Mouse (Mus musculus): ENCODE data around the gene Xk. TPM values are rescaled to one million over a fixed set of nuclear protein-coding genes. Genes with fewer than 3 reads are reported as not detected.
A peak's percentile ranks its signal among the peaks of the same experiment; 100 is the strongest.
"Not testable (repeated sequence)": the region's sequence is repeated elsewhere in the genome, so short reads cannot be mapped to it uniquely, and the experiment has no call there.

Gene Xk
- 10 to 100 TPM; 13.4 to 14.3 TPM for total RNA-seq (2021)

GRCm38 (mm10) chrX:9272460-9273361, at the start of gene Xk:
Xk (plus strand) TSS chrX:9272756.
- peak; percentile 39 to 51 for DNase-seq (ENCODE audit: low spot score in 2 of 2)
- intact Hi-C loops (cut with DNase I) = no loop called here

GRCm38 (mm10) chrX:9227105-9227504, 45.5 kb upstream of the Xk start:
- no peak for DNase-seq (ENCODE audit: low spot score in 2 of 2)
- intact Hi-C loops (cut with DNase I) = no loop called here

- DNase-seq (ENCODE audit: low spot score in 2 of 2) = no peak
- intact Hi-C loops (cut with DNase I) = no loop called here
Measured at GRCm38 (mm10) chrX:9240737-9241591, 31.6 kb upstream of the Xk start.

DNA sequence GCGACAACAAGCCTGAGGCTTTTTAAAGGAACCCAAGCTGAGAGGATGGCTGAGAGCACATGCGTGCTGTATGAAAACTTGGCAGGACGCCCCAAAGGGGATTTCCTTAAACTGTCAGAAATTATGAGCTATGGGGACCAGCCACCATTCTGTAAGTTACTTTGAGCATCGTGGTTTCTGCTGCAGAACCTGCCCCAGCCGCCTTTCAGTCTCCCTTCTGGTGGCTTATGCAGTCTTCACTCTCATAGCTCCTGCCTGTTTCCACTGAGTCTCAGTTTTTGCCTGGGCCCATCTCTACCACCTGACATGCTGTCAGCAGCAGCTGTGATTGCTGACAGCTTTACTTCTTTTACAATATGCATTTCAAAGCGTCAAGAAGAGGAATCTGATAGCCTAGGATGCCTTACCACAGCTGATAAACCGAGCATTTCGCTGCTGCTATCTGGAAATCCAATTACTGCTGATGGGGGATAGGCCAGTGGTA, 29.1 kb upstream of the Xk start:
- intact Hi-C loops (cut with DNase I) = no loop called here
- peak in 1 of 2 experiments; percentile 5 for DNase-seq (ENCODE audit: low spot score in 2 of 2)

DNA sequence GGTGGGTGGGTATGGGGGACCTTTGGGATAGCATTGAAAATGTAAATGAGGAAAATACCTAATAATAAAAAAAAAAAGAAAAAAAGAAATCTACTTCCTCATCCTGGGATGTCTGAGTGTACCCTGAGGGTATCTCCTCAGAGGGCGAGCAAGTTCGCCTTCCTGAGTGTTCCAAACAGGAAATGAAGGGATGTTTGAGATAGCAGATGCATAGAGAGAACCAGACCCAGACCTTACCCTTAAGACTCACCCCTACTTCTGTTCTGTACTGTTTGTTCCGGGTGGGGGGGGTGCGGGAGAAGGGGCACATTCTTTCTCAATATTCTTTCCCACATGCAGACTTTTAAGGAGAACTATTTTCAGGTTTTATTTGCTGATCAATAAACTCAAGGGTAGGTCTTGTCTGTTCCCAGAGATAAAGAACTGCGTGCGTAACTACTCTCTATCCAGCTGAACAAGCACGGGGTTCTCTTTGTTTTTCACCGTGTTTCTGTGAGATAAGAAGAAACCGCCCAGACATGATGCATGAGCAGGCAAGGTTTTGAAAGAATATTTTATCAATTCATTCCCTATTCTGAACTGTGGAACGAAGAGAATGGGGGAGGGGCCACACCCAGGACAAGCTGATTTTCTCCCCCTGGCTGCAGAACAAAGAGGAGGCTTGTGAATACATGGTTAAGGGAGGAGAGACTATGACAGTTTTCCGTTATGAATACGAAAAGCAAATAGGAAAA, 27.8 kb upstream of the Xk start:
- intact Hi-C loops (cut with DNase I) = no loop called here

DNA sequence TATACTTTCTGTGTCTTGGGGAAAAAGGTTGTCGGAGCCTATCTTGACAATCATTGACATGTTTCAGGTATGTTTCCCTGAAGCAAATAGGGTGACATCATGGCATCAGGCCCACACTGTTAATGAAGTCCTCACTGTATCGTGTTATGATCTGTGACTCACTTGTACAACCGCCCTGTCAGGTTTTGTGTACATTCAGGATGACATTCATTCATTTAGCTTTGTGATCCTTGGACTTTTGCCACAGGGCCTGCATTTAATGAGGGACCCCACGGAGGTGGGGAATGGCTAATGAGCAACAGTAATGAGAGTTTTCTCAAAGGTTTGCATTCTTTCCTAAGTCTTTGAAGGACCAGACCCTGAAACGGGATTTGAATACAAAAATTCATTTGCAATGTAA, 23.6 kb upstream of the Xk start:
- intact Hi-C loops (cut with DNase I) = no loop called here
- DNase-seq (ENCODE audit: low spot score in 2 of 2) = no peak

More for the DNA sequence above, 27.8 kb upstream of the Xk start:
- no peak for DNase-seq (ENCODE audit: low spot score in 2 of 2)

DNA sequence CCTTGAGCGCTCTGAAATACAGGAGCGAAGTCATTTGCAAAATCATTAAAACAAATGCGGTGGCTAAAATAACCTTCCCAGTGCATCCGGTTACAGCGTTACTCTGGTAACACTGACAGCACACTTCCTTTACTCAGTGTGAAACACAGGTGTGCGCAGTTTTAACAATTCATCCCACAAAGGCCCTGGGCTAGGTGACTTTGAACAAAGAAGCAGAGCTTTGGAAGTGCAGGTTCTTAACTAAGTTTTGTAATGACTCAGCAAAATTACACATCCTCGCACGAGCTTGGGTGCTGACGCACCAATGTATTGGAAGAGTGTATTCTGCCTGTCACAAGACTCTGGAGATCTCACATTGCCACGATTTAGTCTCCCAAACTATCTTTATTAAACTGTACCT, 18.6 kb upstream of the Xk start:
- intact Hi-C loops (cut with DNase I) = no loop called here

GRCm38 (mm10) chrX:9254901-9255300, 17.7 kb upstream of the Xk start:
- peak in 1 of 2 experiments; percentile 64 for DNase-seq (ENCODE audit: low spot score in 2 of 2)
- intact Hi-C loops (cut with DNase I) = no loop called here

More for the DNA sequence above, 18.6 kb upstream of the Xk start:
- no peak for DNase-seq (ENCODE audit: low spot score in 2 of 2)

DNA sequence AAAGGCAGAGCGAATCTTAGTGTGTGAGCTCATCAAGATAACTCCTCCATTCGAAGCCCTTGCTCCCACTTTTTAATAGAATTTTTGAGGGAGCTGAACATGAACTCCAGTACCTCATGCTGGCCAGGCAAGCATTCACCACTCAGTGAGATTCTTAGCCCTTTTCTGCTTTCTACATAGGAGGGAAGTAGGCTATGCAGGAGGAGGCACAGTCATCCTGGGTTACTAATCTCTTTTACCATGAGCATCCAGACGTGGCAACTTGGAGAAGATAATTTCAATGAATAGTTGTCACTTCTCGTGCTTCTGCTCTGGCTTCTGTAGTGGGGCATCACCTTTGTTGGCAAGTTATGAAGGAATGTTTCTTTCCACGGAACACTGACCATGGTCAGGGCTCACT, 15.8 kb upstream of the Xk start, which contains the start of gene Gm14862:
TSS of gene Gm14862 (minus strand) at position 134 of the 400 bp plus-strand sequence.
- DNase-seq (ENCODE audit: low spot score in 2 of 2) = no peak
- intact Hi-C loops (cut with DNase I) = no loop called here

GRCm38 (mm10) chrX:9257831-9258230, 14.7 kb upstream of the Xk start:
- no peak for DNase-seq (ENCODE audit: low spot score in 2 of 2)
- intact Hi-C loops (cut with DNase I) = no loop called here

- DNase-seq (ENCODE audit: low spot score in 2 of 2) = no peak
- intact Hi-C loops (cut with DNase I) = no loop called here
Measured at GRCm38 (mm10) chrX:9259267-9259666, 13.3 kb upstream of the Xk start.

DNA sequence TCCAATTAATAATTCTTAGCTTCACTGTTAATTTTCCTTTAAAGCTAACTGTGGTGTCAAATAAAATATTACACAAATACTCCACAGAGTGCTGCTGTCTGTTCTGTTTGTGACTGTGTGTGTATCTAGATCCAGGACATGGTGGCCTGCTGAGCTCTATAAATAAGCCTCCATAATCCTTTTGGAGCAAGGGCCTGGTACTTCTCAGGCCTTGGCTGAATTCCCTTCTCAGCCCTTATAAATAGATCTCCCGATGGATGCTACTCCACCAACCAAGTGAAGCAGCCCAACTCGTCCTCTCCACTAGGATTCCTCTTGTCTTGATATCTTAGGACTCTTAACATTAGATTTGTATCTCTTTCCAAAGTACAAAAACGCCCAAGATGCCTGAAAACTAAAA, 1.4 kb upstream of the Xk start:
- DNase-seq (ENCODE audit: low spot score in 2 of 2) = no peak

GRCm38 (mm10) chrX:9271947-9272459, 553 bp upstream of the Xk start:
- DNase-seq (ENCODE audit: low spot score in 2 of 2) = no peak
- intact Hi-C loops (cut with DNase I) = no loop called here

More for the DNA sequence above, 1.4 kb upstream of the Xk start:
- intact Hi-C loops (cut with DNase I) = no loop called here

- no peak for DNase-seq (ENCODE audit: low spot score in 2 of 2)
- intact Hi-C loops (cut with DNase I) = no loop called here
Measured at GRCm38 (mm10) chrX:9273377-9274002, 934 bp downstream of the Xk start.

GRCm38 (mm10) chrX:9274321-9274720, 1.8 kb downstream of the Xk start:
- no peak for DNase-seq (ENCODE audit: low spot score in 2 of 2)
- intact Hi-C loops (cut with DNase I) = no loop called here

- intact Hi-C loops (cut with DNase I); DNase-seq (ENCODE audit: low spot score in 2 of 2): not testable (repeated sequence)
Measured at GRCm38 (mm10) chrX:9283464-9283863, 10.9 kb downstream of the Xk start, which contains the start of gene H2al1m. H2al1m (plus strand) TSS chrX:9283764.

DNA sequence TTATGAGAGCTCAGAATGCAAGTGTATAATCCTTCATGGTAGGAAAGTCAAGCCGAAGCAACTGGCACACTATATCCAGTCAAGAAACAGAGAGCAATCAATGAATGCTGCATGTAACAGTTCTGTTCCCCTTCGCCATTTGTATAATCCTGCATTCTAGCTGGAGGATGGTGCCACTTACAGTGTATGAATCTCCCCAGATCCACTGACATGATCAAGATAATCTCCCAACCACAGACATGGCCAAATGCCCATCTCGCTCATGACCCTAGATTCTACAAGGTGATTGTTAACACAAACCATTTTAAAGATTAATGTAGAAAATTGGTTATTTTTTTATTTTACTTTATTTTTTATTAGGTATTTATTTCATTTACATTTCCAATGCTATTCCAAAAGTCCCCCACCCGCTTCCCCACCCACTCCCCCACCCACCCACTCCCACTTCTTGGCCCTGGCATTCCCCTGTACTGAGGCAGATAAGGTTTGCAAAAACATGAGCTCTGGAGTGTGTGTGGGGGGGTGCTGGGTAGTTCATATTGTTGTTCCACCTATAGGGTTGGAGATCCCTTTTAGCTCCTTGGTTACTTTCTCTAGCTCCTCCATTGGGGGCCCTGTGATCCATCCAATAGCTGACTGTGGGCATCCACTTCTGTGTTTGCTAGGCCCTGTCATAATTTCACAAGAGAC, 20.7 kb downstream of the Xk start:
- intact Hi-C loops (cut with DNase I) = not testable (repeated sequence)

DNA sequence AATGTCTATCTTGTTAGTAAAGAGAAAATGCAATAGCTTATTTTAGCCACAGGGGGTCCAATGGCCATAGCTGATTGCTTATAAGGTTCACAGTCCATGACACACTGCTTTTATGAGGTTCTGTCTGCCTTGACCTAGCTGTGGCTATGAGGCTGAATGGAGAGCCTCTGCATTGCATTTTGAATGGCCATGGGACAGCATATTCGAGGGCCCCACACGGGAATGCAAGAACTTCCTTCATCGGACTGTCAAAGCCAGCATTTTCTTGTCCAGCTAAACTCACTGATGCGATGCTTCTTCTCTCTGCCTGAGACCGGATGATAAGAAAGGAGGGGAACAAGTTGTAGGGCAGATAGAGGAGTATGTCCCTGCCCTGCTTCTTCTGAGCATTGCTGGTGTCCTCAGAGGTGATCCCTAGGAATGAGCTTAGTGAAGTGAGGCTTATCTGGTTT, 25.9 kb downstream of the Xk start:
- no peak for DNase-seq (ENCODE audit: low spot score in 2 of 2)
- intact Hi-C loops (cut with DNase I) = no loop called here

More for the DNA sequence above, 20.7 kb downstream of the Xk start:
- not testable (repeated sequence) for DNase-seq (ENCODE audit: low spot score in 2 of 2)

Measured in left cerebral cortex, postnatal 25 days (tissue).